Mouse (Mus musculus) T-helper 2 cell (primary cell): ENCODE data around the gene Gm5941.
"Not testable (repeated sequence)": the region's sequence is repeated elsewhere in the genome, so short reads cannot be mapped to it uniquely, and the experiment has no call there.

ENCODE experiments used
- in situ Hi-C: fragments of 300-600 bp; cut with MboI, MseI; formaldehyde crosslinking; loops from one replicate; pipeline ENCODE4 v1.15.1; 2025; ENCODE audit warnings: high pct_unique_total_duplicates

Gene Gm5941

DNA sequence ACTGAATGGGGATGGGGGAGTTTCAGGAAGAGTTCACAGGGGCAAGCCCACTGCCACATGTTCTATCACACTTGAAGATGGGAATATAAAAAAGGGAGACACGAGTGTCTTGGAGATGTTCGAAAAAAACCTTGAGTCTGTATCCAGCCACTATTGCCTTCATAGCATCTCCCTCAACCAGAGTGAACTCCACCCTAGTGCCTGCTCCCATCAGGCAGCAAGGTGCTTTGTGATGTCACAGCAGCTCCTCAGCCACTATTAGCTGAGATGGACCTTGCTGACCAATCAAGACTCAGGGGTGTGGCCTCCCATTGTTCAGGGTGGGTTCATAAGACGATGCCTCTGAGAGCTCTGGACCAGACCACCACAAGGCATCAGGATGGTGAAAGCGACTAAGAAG lies at the start of gene Gm5941:
Gene Gm5941 (plus strand): TSS at position 301 of the 400 bp plus-strand sequence.
- in situ Hi-C loops, result not testable (repeated sequence)

DNA sequence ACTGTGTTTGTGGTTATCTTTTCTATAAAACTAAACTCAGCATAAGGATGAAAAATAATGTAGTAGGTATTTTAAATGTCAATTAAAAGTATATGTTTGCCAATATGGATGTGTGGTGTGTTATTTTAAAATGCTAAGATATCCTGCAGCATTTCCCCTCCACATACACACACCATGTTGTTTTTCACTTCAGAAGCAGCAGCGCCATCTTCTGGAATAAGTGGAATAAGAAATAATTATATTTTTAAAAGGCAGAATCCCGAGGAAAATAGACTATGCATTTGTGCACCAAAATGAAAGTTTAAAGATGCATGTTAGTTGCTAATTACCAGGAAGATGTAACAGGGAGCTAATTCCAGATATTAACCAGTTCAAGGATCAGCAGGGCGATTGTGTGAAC lies 29.3 kb upstream of the Gm5941 start:
- in situ Hi-C loops, result no loop called here

DNA sequence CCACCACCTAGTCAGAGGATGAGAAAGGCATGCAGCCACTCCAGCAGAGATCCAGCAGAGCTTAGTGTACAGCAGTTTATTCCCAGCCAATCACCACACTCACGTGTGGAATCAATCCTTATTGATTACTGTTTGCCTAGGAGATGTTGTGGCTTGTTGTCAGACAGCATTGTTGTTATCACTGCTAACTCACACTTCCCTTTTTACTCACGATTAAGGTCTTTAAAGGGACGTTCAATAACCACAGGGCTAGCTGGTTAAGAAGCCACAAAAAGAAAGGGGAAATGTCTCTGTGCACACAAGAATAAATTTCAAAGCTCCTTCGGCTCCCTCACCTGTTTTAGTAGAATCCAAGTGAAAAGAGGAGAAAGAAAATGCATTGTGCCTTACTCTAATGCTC lies 25.0 kb upstream of the Gm5941 start:
- in situ Hi-C loops, result no loop called here

DNA sequence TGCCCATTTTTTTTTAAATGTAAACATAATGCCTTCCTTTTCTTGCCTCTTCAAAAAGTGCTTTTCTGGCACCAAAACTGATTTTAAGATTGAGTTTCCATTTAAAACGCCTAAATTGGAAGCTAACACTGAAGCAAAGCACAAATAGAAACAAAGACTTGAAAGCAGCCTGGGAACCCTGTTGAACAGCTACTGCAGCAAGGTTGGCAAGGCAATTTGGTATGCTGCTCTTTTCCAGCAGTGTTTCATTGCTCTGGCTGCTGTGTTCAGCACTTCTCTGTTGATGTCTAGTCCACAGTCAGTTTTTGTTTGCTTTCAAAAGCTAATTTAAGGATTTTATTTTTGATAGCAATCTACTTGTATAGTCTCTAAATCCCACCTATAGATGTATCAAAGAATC lies 8.5 kb downstream of the Gm5941 start:
- in situ Hi-C loops, result no loop called here

DNA sequence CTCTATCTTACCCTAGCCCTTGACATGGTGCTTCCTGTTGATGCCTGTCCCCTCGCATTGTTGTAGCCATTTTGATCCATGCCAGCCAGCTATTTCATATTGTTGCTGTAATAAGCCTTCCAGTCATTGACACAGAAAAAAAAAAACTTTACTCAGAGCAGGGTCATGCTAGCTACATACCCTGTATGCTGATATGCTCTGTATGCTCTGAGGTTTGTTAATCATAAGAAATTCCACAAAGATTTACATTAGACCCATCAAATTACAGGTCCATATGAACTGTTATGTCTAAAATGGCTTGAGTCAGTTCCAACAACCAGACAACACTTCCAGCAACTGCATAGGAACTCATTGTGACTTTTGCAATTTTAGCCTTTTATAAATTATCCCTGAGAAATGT lies 38.1 kb downstream of the Gm5941 start:
- in situ Hi-C loops, result no loop called here
